Mouse (Mus musculus) C2C12 (cell line): ENCODE results near the gene Tpsg1. TPM values are rescaled to one million over a fixed set of nuclear protein-coding genes. Genes with fewer than 3 reads are reported as not detected.

Experiments
- H3K27me3 ChIP-seq: one replicate; pipeline ENCODE4 v1.6.1; 2011; ENCODE audit not compliant: control insufficient read depth, insufficient read depth, insufficient read length
- H3K36me3 ChIP-seq: one replicate; pipeline ENCODE4 v1.6.1; 2011; ENCODE audit not compliant: control insufficient read depth, insufficient read depth
- H3K4me3 ChIP-seq: one replicate; pipeline ENCODE4 v1.5.1; 2011; ENCODE audit warnings: mild to moderate bottlenecking, control low read depth; ENCODE audit not compliant: poor library complexity, insufficient read depth, severe bottlenecking
- H3K79me2 ChIP-seq: one replicate; pipeline ENCODE4 v1.6.1; 2011; ENCODE audit not compliant: control insufficient read depth, insufficient read depth
- H3K79me3 ChIP-seq: one replicate; pipeline ENCODE4 v1.6.1; 2011; ENCODE audit warnings: low read depth, control low read depth
- H3ac ChIP-seq: one replicate; pipeline ENCODE3; 2011; ENCODE audit warnings: low read depth; ENCODE audit not compliant: control insufficient read depth, insufficient read length
- CEBPB ChIP-seq: IDR thresholded peaks from one replicate; pipeline ENCODE4 v1.6.1; 2011; ENCODE audit warnings: low read depth, mild to moderate bottlenecking, control low read depth, moderate library complexity
- CTCF ChIP-seq: IDR thresholded peaks from one replicate; pipeline ENCODE4 v1.5.1; 2011; ENCODE audit not compliant: control insufficient read depth, insufficient read depth, insufficient read length
- FOSL1 ChIP-seq: IDR thresholded peaks from one replicate; pipeline ENCODE4 v1.8.0; 2011; ENCODE audit warnings: mild to moderate bottlenecking, low read length; ENCODE audit not compliant: poor library complexity, insufficient read depth, severe bottlenecking
- MAX ChIP-seq: IDR thresholded peaks from one replicate; pipeline ENCODE4 v1.6.1; 2011; ENCODE audit warnings: mild to moderate bottlenecking, control low read depth
- MYOD1 ChIP-seq: IDR thresholded peaks from one replicate; pipeline ENCODE4 v1.6.1; 2011; ENCODE audit warnings: low read depth; ENCODE audit not compliant: control insufficient read depth, insufficient read length
- MYOG ChIP-seq: IDR thresholded peaks from one replicate; pipeline ENCODE4 v1.6.1; 2011; ENCODE audit not compliant: control insufficient read depth, insufficient read length; ENCODE audit errors: extremely low read depth
- USF1 ChIP-seq: IDR thresholded peaks from one replicate; pipeline ENCODE4 v1.6.1; 2011; ENCODE audit warnings: low read depth, mild to moderate bottlenecking, control low read depth, moderate library complexity
- polyA plus RNA-seq: library from polyadenylated mRNA; unstranded; fragments of >200 nt; fragmentation: generic; extraction: Trizol; gene quantifications from one replicate; pipeline ENCODE4 v1.2.1, GENCODE M21; 2012; ENCODE audit warnings: missing spikeins

Tpsg1 gene
- polyA plus RNA-seq, 1 experiment: not detected

DNA sequence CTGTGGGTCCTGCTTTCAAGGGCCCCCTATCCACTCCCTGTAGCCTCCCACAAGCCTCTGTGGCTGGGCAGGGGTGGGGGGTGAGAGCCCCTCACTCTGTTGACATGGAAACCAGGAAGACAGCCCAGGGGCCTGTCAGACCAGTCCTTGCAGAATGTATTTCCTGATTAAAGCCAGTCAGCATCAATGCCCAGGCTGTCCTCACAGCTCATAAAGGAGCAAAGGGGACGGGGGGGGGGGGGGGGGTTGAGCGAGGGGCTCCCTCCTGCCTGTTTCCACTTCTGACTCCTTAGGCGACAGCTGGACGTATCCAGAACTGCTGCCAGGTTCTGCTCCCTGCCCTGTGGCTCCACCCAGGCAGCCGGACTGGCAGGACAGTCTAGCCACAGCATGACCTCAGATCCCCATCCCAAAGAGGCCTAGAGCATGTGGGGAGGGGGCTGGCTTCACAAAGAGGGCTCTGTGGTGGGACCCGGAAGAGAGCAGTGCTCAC, 46.4 kb downstream of the Tpsg1 start:
- Histone ChIP-seq H3K27me3 (peaks cover under 1% of the 10 kb centered on the region), H3K79me3 (no peaks in the 10 kb centered on the region), H3K36me3 (no peaks in the 10 kb centered on the region), H3K4me3 (no peak overlapping the region), H3ac (no peak overlapping the region), H3K79me2 (no peaks in the 10 kb centered on the region)
- TF ChIP-seq USF1: no peak
- no peak for TF ChIP-seq MYOG
- TF ChIP-seq MAX: no peak
- TF ChIP-seq MYOD1: no peak
- no peak for TF ChIP-seq CTCF
- TF ChIP-seq CEBPB: no peak
- TF ChIP-seq FOSL1: no peak

DNA sequence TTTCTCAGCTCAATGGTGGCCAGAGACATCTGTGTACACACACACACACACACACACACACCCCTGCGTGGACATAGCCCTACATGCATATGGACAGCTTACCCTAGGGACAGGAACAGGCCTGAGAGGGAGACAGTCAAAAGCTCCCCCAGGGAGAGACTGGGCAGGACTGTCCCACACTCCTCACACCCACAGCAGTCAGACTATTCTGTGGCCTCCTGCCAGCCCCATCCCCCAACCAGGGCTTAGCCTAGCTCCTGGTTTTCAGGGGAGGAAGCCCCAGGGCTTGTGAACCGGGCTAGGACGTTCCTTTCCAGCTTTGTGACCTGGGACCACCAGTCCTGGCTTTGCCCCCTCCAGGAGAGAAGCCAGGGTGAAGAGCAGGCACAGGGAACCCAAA, 47.1 kb downstream of the Tpsg1 start:
- no peaks in the 10 kb centered on the region for H3K79me3 ChIP-seq
- no peak overlapping the region for H3K4me3 ChIP-seq
- H3K27me3 ChIP-seq: peaks cover 4% of the 10 kb centered on the region
- no peaks in the 10 kb centered on the region for H3K79me2 ChIP-seq
- H3ac ChIP-seq: no peak overlapping the region
- H3K36me3 ChIP-seq: no peaks in the 10 kb centered on the region
- TF ChIP-seq CTCF (no peak), MYOG (no peak), MAX (no peak), CEBPB (no peak), FOSL1 (no peak), MYOD1 (no peak), USF1 (no peak)

DNA sequence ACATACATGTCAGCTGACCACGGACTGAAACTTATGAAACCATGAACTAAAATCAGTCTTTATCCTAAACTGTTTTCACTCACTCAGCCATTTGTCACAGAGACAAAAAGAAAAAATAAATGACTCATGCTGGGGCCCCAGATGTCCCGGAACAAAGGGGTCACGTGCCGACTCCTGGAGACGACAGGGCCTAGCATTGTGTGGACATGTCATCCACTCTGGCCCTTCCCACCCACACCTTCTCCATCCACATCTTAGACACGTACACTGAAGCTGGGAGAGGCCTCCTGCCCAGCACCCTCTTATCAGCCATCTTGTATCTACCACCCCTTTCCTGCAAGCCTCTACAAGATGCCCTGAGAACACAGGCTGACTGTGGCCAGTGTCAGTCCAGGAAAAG, 48.9 kb downstream of the Tpsg1 start:
- H3ac ChIP-seq: no peak overlapping the region
- peaks cover 9% of the 10 kb centered on the region for H3K27me3 ChIP-seq
- TF ChIP-seq USF1 (peak; percentile 67), CTCF (no peak)
- no peaks in the 10 kb centered on the region for H3K79me3 ChIP-seq
- no peaks in the 10 kb centered on the region for H3K36me3 ChIP-seq
- H3K79me2 ChIP-seq: no peaks in the 10 kb centered on the region
- no peak overlapping the region for H3K4me3 ChIP-seq

GRCm38 (mm10) chr17:25418926-25419325, 49.9 kb downstream of the Tpsg1 start:
- no peaks in the 10 kb centered on the region for H3K36me3 ChIP-seq
- no peak overlapping the region for H3K4me3 ChIP-seq
- H3ac ChIP-seq: no peak overlapping the region
- no peaks in the 10 kb centered on the region for H3K79me2 ChIP-seq
- H3K27me3 ChIP-seq: peaks cover 17% of the 10 kb centered on the region
- TF ChIP-seq MAX (no peak), MYOD1 (no peak), FOSL1 (no peak), USF1 (no peak), MYOG (no peak), CEBPB (no peak), CTCF (no peak)
- no peaks in the 10 kb centered on the region for H3K79me3 ChIP-seq

DNA sequence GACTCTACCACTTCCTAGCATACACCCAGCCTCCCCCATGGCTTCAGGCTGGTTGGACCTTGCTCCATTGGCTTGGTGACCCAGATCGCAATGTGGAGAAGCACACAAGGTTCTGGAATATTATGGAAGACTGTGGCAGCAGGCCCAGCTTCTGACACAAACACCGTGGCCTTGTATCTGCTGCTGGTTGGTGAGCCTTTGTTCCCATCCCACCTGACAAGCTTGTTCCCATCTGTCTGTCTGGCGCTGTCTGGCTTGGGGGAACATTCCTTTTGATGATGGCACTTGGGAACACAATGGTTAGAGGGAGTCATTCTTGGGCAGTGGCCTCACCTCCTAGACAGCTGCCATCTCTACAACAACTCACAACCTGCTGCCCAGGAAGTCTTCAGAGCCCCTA, 51.9 kb downstream of the Tpsg1 start:
- H3K79me3 ChIP-seq: no peaks in the 10 kb centered on the region
- TF ChIP-seq FOSL1: no peak
- TF ChIP-seq MYOG: no peak
- no peak for TF ChIP-seq USF1
- no peaks in the 10 kb centered on the region for H3K79me2 ChIP-seq
- H3K27me3 ChIP-seq: peaks cover 32% of the 10 kb centered on the region
- no peak overlapping the region for H3ac ChIP-seq
- no peak overlapping the region for H3K4me3 ChIP-seq
- no peaks in the 10 kb centered on the region for H3K36me3 ChIP-seq

Other genes with a start within 250 kb of the Tpsg1 start
- not detected for gene Ptx4, start 248.5 kb upstream of the Tpsg1 start, polyA plus RNA-seq
- 19.9 TPM for gene Clcn7, start 235.9 kb upstream of the Tpsg1 start, polyA plus RNA-seq
- gene Ccdc154, start 206.8 kb upstream of the Tpsg1 start, polyA plus RNA-seq: not detected
- not detected for gene Gm38655, start 193.8 kb upstream of the Tpsg1 start, polyA plus RNA-seq
- 14.3 TPM for gene BC003965, start 184.7 kb upstream of the Tpsg1 start, polyA plus RNA-seq
- gene Unkl, start 180.9 kb upstream of the Tpsg1 start, polyA plus RNA-seq: 1.8 TPM
- 22.7 TPM for gene Gnptg, start 129.1 kb upstream of the Tpsg1 start, polyA plus RNA-seq
- gene Tsr3, start 129.1 kb upstream of the Tpsg1 start, polyA plus RNA-seq: 39.3 TPM
- gene Baiap3, start 112.9 kb upstream of the Tpsg1 start, polyA plus RNA-seq: 0.16 TPM
- 405 TPM for gene Ube2i, start 94.7 kb upstream of the Tpsg1 start, polyA plus RNA-seq
- not detected for gene Prss34, start 70.9 kb upstream of the Tpsg1 start, polyA plus RNA-seq
- gene Prss28, start 60.6 kb upstream of the Tpsg1 start, polyA plus RNA-seq: not detected
- not detected for gene Prss29, start 50.6 kb upstream of the Tpsg1 start, polyA plus RNA-seq
- 2.5 TPM for gene Tpsab1, start 23.7 kb upstream of the Tpsg1 start, polyA plus RNA-seq
- not detected for gene Tpsb2, start 3.0 kb upstream of the Tpsg1 start, polyA plus RNA-seq
- not detected for gene Cacna1h, start 64.5 kb downstream of the Tpsg1 start, polyA plus RNA-seq
- gene Tekt4, start 85.3 kb downstream of the Tpsg1 start, polyA plus RNA-seq: not detected
- not detected for gene Sstr5, start 128.0 kb downstream of the Tpsg1 start, polyA plus RNA-seq
- gene Sox8, start 201.4 kb downstream of the Tpsg1 start, polyA plus RNA-seq: 0.99 TPM
- 14.0 TPM for gene Lmf1, start 209.8 kb downstream of the Tpsg1 start, polyA plus RNA-seq